In the genomic region with DNA sequence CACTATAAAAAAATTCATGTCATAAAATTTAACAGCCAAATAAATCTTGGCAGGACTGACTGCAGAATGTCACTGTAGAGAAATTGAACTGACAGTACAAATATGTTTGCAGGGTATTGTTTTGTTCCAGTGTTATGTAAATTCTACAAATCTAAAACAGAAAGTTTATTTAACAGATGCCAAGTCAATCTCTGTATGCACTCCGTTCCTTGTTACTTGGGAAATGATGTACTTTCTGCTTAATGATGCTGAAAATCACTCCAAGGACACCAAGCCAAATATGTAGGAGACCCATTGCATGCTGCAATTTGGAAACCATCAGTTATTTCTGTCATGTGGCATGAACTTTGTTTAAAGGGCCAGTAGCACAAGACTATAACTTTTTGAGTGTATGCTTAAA, we compare ENCODE assay signal across 15 mouse cellular contexts.
DNase-seq lines count a peak whose midpoint lies in the region; ATAC-seq and TF ChIP-seq lines count a peak whose summit lies in the region.
"Had no signal": no experiment of that assay in that cellular context is flagged by ENCODE, and none has a peak within 500 bp of the region (broad histone marks: within the 10 kb centered on the region; RNA-seq: fewer than 3 reads in every experiment).

No protein-coding gene starts in this region.

- H3K4me3 ChIP-seq in limb, embryonic 14.5 days (replicated peaks; ENCODE audit: low read length), result no peak overlapping the region
- no peak overlapping the region for H3K4me3 ChIP-seq in limb, embryonic 10.5 days
- H3K4me3 ChIP-seq: limb, embryonic 15.5 days had no signal

- no peak for ATAC-seq in limb, embryonic 14.5 days (ENCODE audit: low FRiP score, low read depth)
- ATAC-seq: midbrain, embryonic 16.5 days had no signal

- no peaks in the 10 kb centered on the region for H3K4me1 ChIP-seq in limb, embryonic 14.5 days (ENCODE audit: control insufficient read depth, insufficient read depth, low read length)
- H3K4me1 ChIP-seq in limb, embryonic 10.5 days, result no peaks in the 10 kb centered on the region
- H3K4me1 ChIP-seq: limb, embryonic 15.5 days had no signal

- H3K9me3 ChIP-seq in limb, embryonic 14.5 days (ENCODE audit: control insufficient read depth, low read length), result no peaks in the 10 kb centered on the region
- H3K9me3 ChIP-seq in limb, embryonic 10.5 days (replicated peaks), result no peaks in the 10 kb centered on the region
- H3K9me3 ChIP-seq: limb, embryonic 15.5 days had no signal

- no peaks in the 10 kb centered on the region for H3K27me3 ChIP-seq in limb, embryonic 14.5 days (ENCODE audit: control insufficient read depth, insufficient read depth, low read length)
- H3K27me3 ChIP-seq in limb, embryonic 10.5 days (ENCODE audit: low read depth, poor library complexity, severe bottlenecking), result no peaks in the 10 kb centered on the region
- H3K27me3 ChIP-seq: limb, embryonic 15.5 days had no signal

- peak; percentile 3 for DNase-seq in cerebellum, adult 9-10 months
- DNase-seq in cerebellum, adult 11 months, result no peak
- DNase-seq in heart, postnatal 10 days, result peak; percentile 4
- DNase-seq in heart, postnatal 25 days (ENCODE audit: low spot score), result no peak
- peak; percentile 28 for DNase-seq in limb, embryonic 14.5 days (ENCODE audit: low spot score)
- DNase-seq in limb, embryonic 10.5 days (ENCODE audit: low spot score), result no peak
- peak; percentile 4 for DNase-seq in brain, embryonic 18.5 days (ENCODE audit: low read depth, low spot score)
- no peak for DNase-seq in spleen, adult 18-20 months
- DNase-seq: adrenal gland, postnatal 25 days; gastrocnemius, postnatal 25 days; kidney, adult 8-10 months; right cerebral cortex, postnatal 14 days had no signal

- WGBS in limb, embryonic 14.5 days, result 34% methylated on average over 1 of the region's 1 CpGs
- 72% methylated on average over 1 of the region's 1 CpGs for WGBS in limb, embryonic 10.5 days

- no peak overlapping the region for H3K27ac ChIP-seq in limb, embryonic 14.5 days (replicated peaks; ENCODE audit: low read depth, low read length)
- H3K27ac ChIP-seq in limb, embryonic 10.5 days, result no peak overlapping the region
- H3K27ac ChIP-seq: limb, embryonic 15.5 days had no signal

- no peak for TF ChIP-seq POLR2A in limb, embryonic 14.5 days (IDR thresholded peaks at IDR 0.05; ENCODE audit: borderline replicate concordance, extremely low read depth, insufficient read depth, insufficient read length)

- intact Hi-C loops in heart, postnatal 10 days (cut with DNase I), result no loop called here
- intact Hi-C loops in heart, postnatal 25 days (cut with DNase I), result no loop called here

- no peak overlapping the region for H3K4me2 ChIP-seq in limb, embryonic 14.5 days (replicated peaks; ENCODE audit: low read depth, low read length, severe bottlenecking)
- H3K4me2 ChIP-seq: heart, embryonic 11.5 days; limb, embryonic 15.5 days had no signal

- no peaks in the 10 kb centered on the region for H3K36me3 ChIP-seq in limb, embryonic 14.5 days (ENCODE audit: control insufficient read depth, insufficient read depth, low read length)
- no peaks in the 10 kb centered on the region for H3K36me3 ChIP-seq in limb, embryonic 10.5 days
- H3K36me3 ChIP-seq: limb, embryonic 15.5 days had no signal

- no peak overlapping the region for H3K9ac ChIP-seq in limb, embryonic 14.5 days (ENCODE audit: low read depth, low read length, severe bottlenecking)
- H3K9ac ChIP-seq: limb, embryonic 15.5 days had no signal

Comparison
In these comparisons a context has a peak if more than half of its experiments do, and no peak if none do; other contexts are left out.
1. DNase-seq: peak in cerebellum, adult 9-10 months (single experiment), heart, postnatal 10 days (2 of 2), limb, embryonic 14.5 days (single experiment) and brain, embryonic 18.5 days (single experiment); none in cerebellum, adult 11 months (single experiment), heart, postnatal 25 days (single experiment), limb, embryonic 10.5 days (single experiment) and spleen, adult 18-20 months (0 of 2).